Mouse (Mus musculus): ENCODE data around the gene Pfn1. TPM values are rescaled to one million over a fixed set of nuclear protein-coding genes. Genes with fewer than 3 reads are reported as not detected.

The Pfn1 gene
- total RNA-seq, 2 experiments from 2014 or later = 326 to 341 TPM

Other genes starting within 250 kb of the Pfn1 start
- gene Pelp1, start 244.6 kb downstream of the Pfn1 start, total RNA-seq (2021) = 10 to 100 TPM; 32.0 to 37.2 TPM
- gene Arrb2, start 222.0 kb downstream of the Pfn1 start, total RNA-seq (2021) = 100 to 1,000 TPM in 1 of 2 experiments, 10 to 100 TPM in 1; 93.5 to 100 TPM
- gene Med11, start 202.7 kb downstream of the Pfn1 start, total RNA-seq (2021) = 10 to 100 TPM; 13.7 to 16.7 TPM
- gene Zmynd15, start 195.2 kb downstream of the Pfn1 start, total RNA-seq (2021) = under 1 TPM; 0.20 to 0.27 TPM
- 1 to 10 TPM in 1 of 2 experiments, under 1 TPM in 1; 0.82 to 1.3 TPM for gene Cxcl16, start 194.7 kb downstream of the Pfn1 start, total RNA-seq (2021)
- not detected for gene Tm4sf5, start 149.4 kb downstream of the Pfn1 start, total RNA-seq (2021)
- not detected for gene Vmo1, start 140.0 kb downstream of the Pfn1 start, total RNA-seq (2021)
- not detected for gene Gltpd2, start 135.4 kb downstream of the Pfn1 start, total RNA-seq (2021)
- 100 to 1,000 TPM; 198 TPM for gene Psmb6, start 129.3 kb downstream of the Pfn1 start, total RNA-seq (2021)
- gene Gm40193, start 121.7 kb downstream of the Pfn1 start, total RNA-seq (2021) = not detected
- 10 to 100 TPM; 16.7 to 17.8 TPM for gene Pld2, start 114.6 kb downstream of the Pfn1 start, total RNA-seq (2021)
- gene Mink1, start 91.8 kb downstream of the Pfn1 start, total RNA-seq (2021) = 100 to 1,000 TPM; 477 to 515 TPM
- under 1 TPM; 0.58 to 0.77 TPM for gene 4930544D05Rik, start 38.8 kb downstream of the Pfn1 start, total RNA-seq (2021)
- not detected for gene Chrne, start 35.4 kb downstream of the Pfn1 start, total RNA-seq (2021)
- gene Gp1ba, start 15.5 kb downstream of the Pfn1 start, total RNA-seq (2021) = not detected
- 10 to 100 TPM; 88.7 to 91.8 TPM for gene Rnf167, start 7.4 kb downstream of the Pfn1 start, total RNA-seq (2021)
- 100 to 1,000 TPM; 121 to 123 TPM for gene Slc25a11, start 7.2 kb downstream of the Pfn1 start, total RNA-seq (2021)
- gene Eno3, start 2.6 kb upstream of the Pfn1 start, total RNA-seq (2021) = 1 to 10 TPM; 6.0 to 9.9 TPM
- gene Spag7, start 14.8 kb upstream of the Pfn1 start, total RNA-seq (2021) = 10 to 100 TPM; 50.5 to 51.9 TPM
- gene Camta2, start 33.5 kb upstream of the Pfn1 start, total RNA-seq (2021) = 100 to 1,000 TPM; 330 to 389 TPM
- gene Inca1, start 45.5 kb upstream of the Pfn1 start, total RNA-seq (2021) = 1 to 10 TPM; 3.7 to 4.3 TPM
- 10 to 100 TPM; 70.4 to 82.8 TPM for gene Kif1c, start 45.9 kb upstream of the Pfn1 start, total RNA-seq (2021)
- 10 to 100 TPM; 22.5 to 24.6 TPM for gene Zfp3, start 109.6 kb upstream of the Pfn1 start, total RNA-seq (2021)
- not detected for gene Scimp, start 157.9 kb upstream of the Pfn1 start, total RNA-seq (2021)
- 100 to 1,000 TPM; 128 to 130 TPM for gene Rabep1, start 190.1 kb upstream of the Pfn1 start, total RNA-seq (2021)

Measured in layer of hippocampus, adult 18-20 months (tissue).